Mouse (Mus musculus) kidney, adult 11 months (tissue): ENCODE measurements at regions not wholly inside any gene's neighbourhood (a gene's known extent, or its start where the extent isn't known, plus 50 kb on each side); places are given as distances from the start of the nearest gene placed in this dataset.

Source experiments
- DNase-seq: peaks from one replicate; pipeline ENCODE4 v3.0.0; 2022

- no peak for DNase-seq
Observed at GRCm38 (mm10) chr4:12620059-12620755, 448.4 kb upstream of the Fam92a start.

GRCm38 (mm10) chr4:12616665-12617064 lies 444.9 kb upstream of the Fam92a start:
- DNase-seq, result no peak

- DNase-seq, result no peak
Observed at GRCm38 (mm10) chr4:12611511-12611910, 439.7 kb upstream of the Fam92a start.

GRCm38 (mm10) chr4:12601165-12601919 lies 429.5 kb upstream of the Fam92a start:
- DNase-seq, result no peak

- DNase-seq, result no peak
Observed at GRCm38 (mm10) chr4:12595801-12596515, 424.1 kb upstream of the Fam92a start.

GRCm38 (mm10) chr4:12592973-12593372 lies 421.2 kb upstream of the Fam92a start:
- no peak for DNase-seq

GRCm38 (mm10) chr4:12578102-12578501 lies 406.3 kb upstream of the Fam92a start:
- no peak for DNase-seq

GRCm38 (mm10) chr4:12571881-12572280 lies 400.1 kb upstream of the Fam92a start:
- DNase-seq, result no peak

- DNase-seq, result no peak
Observed at GRCm38 (mm10) chr4:12570689-12571088, 398.9 kb upstream of the Fam92a start.

GRCm38 (mm10) chr4:12567643-12568042 lies 395.8 kb upstream of the Fam92a start:
- no peak for DNase-seq

- no peak for DNase-seq
Observed at GRCm38 (mm10) chr4:12563016-12563415, 391.2 kb upstream of the Fam92a start.

GRCm38 (mm10) chr4:12560546-12560945 lies 388.7 kb upstream of the Fam92a start:
- no peak for DNase-seq

- DNase-seq, result no peak
Observed at GRCm38 (mm10) chr4:12560015-12560414, 388.2 kb upstream of the Fam92a start.

- no peak for DNase-seq
Observed at GRCm38 (mm10) chr4:12557105-12557504, 385.3 kb upstream of the Fam92a start.

GRCm38 (mm10) chr4:12549265-12549664 lies 377.4 kb upstream of the Fam92a start:
- DNase-seq, result no peak

- DNase-seq, result no peak
Observed at GRCm38 (mm10) chr4:12543906-12544305, 372.1 kb upstream of the Fam92a start.

- no peak for DNase-seq
Observed at GRCm38 (mm10) chr4:12541508-12541907, 369.7 kb upstream of the Fam92a start.

- DNase-seq, result no peak
Observed at GRCm38 (mm10) chr4:12539184-12539791, 367.5 kb upstream of the Fam92a start.

- DNase-seq, result no peak
Observed at GRCm38 (mm10) chr4:12538694-12539121, 366.9 kb upstream of the Fam92a start.

GRCm38 (mm10) chr4:12538043-12538442 lies 366.2 kb upstream of the Fam92a start:
- DNase-seq, result no peak

- DNase-seq, result no peak
Observed at GRCm38 (mm10) chr4:12534151-12534550, 362.3 kb upstream of the Fam92a start.

GRCm38 (mm10) chr4:12532961-12533360 lies 361.1 kb upstream of the Fam92a start:
- no peak for DNase-seq

- no peak for DNase-seq
Observed at GRCm38 (mm10) chr4:12522358-12522757, 350.5 kb upstream of the Fam92a start.
